Mouse (Mus musculus): ENCODE data around the gene Prkd1. TPM values are rescaled to one million over a fixed set of nuclear protein-coding genes. Genes with fewer than 3 reads are reported as not detected.

The Prkd1 gene
- polyA plus RNA-seq, 1 experiment from 2014 or later: 5.5 TPM

GRCm38 (mm10) chr12:50511486-50512225, 137.2 kb downstream of the Prkd1 start:
- WGBS: 50% methylated on average over 4 of the region's 4 CpGs
- Histone ChIP-seq H3K4me3 (no peak overlapping the region), H3K36me3 (no peaks in the 10 kb centered on the region), H3K9ac (no peak overlapping the region), H3K4me1 (no peaks in the 10 kb centered on the region), H3K9me3 (no peaks in the 10 kb centered on the region), H3K27me3 (no peaks in the 10 kb centered on the region), H3K4me2 (no peak overlapping the region), H3K27ac (no peak overlapping the region)
- ATAC-seq (ENCODE audit: borderline replicate concordance, extremely low read depth, low FRiP score, low TSS enrichment): no peak

DNA sequence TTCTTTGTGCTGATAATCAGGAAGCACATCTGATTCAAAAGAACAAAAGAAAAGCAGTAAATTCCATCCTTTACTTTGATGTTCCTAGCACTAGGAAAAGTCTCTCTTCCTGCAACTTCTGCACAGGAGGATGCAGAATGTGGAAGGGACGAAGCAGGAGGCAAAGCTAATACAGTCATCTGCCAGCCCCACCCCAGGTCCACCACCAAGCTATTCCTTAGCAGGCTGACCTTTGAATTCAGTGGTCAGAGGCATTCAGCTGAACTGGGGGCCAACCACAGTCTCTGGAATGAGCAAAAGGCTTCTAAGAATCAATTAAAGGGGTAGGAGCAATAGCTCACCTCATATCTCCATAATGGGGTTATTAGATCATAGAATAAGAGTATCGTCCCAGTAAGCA, 140.1 kb downstream of the Prkd1 start:
- Histone ChIP-seq H3K27me3 (no peaks in the 10 kb centered on the region), H3K9me3 (no peaks in the 10 kb centered on the region), H3K9ac (no peak overlapping the region), H3K27ac (no peak overlapping the region), H3K4me1 (no peaks in the 10 kb centered on the region), H3K4me3 (no peak overlapping the region), H3K36me3 (no peaks in the 10 kb centered on the region), H3K4me2 (no peak overlapping the region)
- no peak for ATAC-seq (ENCODE audit: borderline replicate concordance, extremely low read depth, low FRiP score, low TSS enrichment)
- 86% methylated on average over 2 of the region's 2 CpGs for WGBS

DNA sequence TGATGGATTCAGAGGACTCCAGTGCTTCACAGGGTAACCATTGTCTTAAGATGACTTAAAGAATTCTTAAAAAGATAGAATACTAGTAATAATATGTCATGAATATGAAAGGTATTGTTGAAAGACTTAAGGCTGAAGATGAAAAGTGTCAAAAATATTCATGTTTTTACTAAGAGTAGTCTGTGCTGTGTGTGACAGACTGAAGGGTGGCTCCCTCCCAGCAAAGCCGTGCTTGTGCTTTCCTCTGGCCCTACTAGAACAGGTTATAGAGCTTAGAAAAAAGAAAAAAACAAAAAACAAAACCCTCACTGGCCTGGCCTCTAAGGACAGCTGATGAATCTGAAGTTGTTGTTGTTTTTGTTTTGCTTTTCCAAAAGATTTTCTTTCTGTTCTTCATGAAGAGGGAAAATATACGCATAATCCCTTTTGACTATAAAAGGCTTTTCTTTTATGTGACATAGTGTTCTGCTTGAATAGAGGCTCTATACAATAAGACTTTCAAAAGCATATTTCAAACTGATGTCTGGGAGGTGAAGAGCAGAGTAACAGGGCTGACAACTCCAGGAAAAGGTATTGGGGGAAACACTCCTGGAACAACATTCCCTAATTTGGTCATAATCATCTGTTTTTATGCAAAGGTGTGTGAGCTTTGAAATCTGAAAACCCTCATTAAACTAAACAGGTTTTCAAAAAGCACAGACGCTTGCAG, 148.9 kb downstream of the Prkd1 start:
- no peak for ATAC-seq (ENCODE audit: borderline replicate concordance, extremely low read depth, low FRiP score, low TSS enrichment)
- H3K4me3 ChIP-seq: no peak overlapping the region
- H3K4me1 ChIP-seq: no peaks in the 10 kb centered on the region
- no peak overlapping the region for H3K9ac ChIP-seq
- no peak overlapping the region for H3K27ac ChIP-seq
- no peaks in the 10 kb centered on the region for H3K27me3 ChIP-seq
- H3K9me3 ChIP-seq: no peaks in the 10 kb centered on the region
- WGBS: 84% methylated on average over 3 of the region's 3 CpGs
- H3K4me2 ChIP-seq: no peak overlapping the region
- no peaks in the 10 kb centered on the region for H3K36me3 ChIP-seq

DNA sequence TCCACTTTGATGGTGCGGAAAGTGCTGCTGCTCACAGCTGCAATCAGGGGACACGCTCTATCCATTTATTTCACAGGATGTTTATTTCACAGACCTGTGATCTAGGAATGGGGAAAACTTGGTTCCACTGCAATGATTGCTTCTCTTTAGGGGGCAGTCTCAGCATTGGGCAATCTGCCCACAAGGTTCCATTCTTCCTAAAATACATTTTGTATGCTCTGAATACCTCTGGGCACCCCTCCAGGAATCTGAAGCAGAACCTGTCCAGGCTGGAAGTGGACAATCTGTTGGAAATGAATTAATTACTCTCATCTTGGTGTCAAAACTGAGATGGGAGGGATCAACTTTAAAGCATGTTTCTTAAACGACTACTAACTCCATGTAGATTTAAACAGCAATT, 152.9 kb downstream of the Prkd1 start:
- no peak overlapping the region for H3K4me2 ChIP-seq
- no peak overlapping the region for H3K9ac ChIP-seq
- H3K9me3 ChIP-seq: no peaks in the 10 kb centered on the region
- ATAC-seq (ENCODE audit: borderline replicate concordance, extremely low read depth, low FRiP score, low TSS enrichment): no peak
- no peaks in the 10 kb centered on the region for H3K36me3 ChIP-seq
- H3K27ac ChIP-seq: no peak overlapping the region
- H3K4me3 ChIP-seq: no peak overlapping the region
- no peaks in the 10 kb centered on the region for H3K4me1 ChIP-seq
- H3K27me3 ChIP-seq: no peaks in the 10 kb centered on the region
- 62% methylated on average over 3 of the region's 3 CpGs for WGBS

DNA sequence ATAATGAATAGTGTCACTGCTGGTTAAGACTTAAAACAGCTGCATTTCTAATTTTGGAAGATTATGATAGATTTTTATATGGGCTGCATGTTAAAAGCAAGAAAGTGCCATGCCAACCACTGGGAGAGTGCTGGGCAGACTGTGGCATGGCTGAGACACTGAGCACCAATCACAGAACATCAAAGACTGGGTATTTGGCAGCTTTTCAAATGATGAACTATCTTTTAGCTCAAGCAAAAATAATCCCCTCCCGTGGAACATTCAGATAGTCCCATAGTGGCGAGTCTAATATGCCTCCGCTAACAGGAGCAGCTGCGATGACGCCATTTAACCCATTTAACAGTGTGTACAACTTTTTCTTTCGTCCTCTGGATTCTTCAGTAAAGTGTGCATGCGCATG, 169.1 kb downstream of the Prkd1 start:
- H3K36me3 ChIP-seq: no peaks in the 10 kb centered on the region
- no peak for ATAC-seq (ENCODE audit: borderline replicate concordance, extremely low read depth, low FRiP score, low TSS enrichment)
- H3K4me1 ChIP-seq: no peaks in the 10 kb centered on the region
- no peak overlapping the region for H3K4me3 ChIP-seq
- H3K4me2 ChIP-seq: no peak overlapping the region
- no peak overlapping the region for H3K9ac ChIP-seq
- WGBS: 74% methylated on average over 7 of the region's 7 CpGs
- no peak overlapping the region for H3K27ac ChIP-seq
- H3K9me3 ChIP-seq: no peaks in the 10 kb centered on the region
- no peaks in the 10 kb centered on the region for H3K27me3 ChIP-seq

DNA sequence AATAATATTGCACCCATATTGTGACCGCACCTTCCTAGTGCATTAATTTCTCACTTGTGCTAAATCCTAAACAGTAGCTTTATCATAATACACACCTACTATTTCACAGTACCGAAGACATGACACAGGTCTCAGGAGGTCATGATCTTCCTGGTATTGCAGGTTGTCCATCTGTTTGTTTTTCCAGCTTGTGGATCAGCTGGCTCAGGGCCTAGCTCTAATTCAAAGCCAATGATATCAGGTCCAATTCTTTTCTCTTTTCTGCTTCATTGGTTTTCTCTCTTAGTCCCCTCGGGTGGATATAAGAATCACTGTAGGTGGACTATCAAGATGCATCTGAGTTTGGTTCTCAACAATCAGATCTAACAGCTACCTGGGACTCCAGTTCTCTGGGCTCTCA, 191.7 kb downstream of the Prkd1 start:
- H3K9ac ChIP-seq: no peak overlapping the region
- no peak overlapping the region for H3K4me3 ChIP-seq
- H3K4me1 ChIP-seq: no peaks in the 10 kb centered on the region
- H3K27me3 ChIP-seq: no peaks in the 10 kb centered on the region
- WGBS: 78% methylated on average over 3 of the region's 3 CpGs
- H3K36me3 ChIP-seq: no peaks in the 10 kb centered on the region
- no peak overlapping the region for H3K27ac ChIP-seq
- ATAC-seq (ENCODE audit: borderline replicate concordance, extremely low read depth, low FRiP score, low TSS enrichment): no peak
- no peak overlapping the region for H3K4me2 ChIP-seq
- no peaks in the 10 kb centered on the region for H3K9me3 ChIP-seq

DNA sequence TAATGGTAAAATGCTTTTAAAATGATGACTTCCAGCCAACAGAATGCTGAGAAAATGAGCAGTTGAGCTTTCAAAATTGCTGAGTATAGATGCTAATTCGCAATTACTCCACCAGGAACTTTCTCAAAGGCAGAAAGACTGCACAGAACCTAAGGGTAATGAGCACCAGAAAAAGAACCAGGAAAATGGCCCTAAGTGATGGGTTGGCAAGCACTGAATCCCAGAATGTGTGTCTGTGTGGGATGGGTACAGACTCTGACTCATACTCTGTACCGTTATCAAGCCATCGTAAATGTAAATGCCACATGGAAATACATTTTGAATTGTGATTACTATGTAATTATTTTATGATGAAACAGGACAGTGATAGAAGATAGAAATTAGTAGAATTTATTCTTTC, 197.1 kb downstream of the Prkd1 start:
- 81% methylated on average over 3 of the region's 3 CpGs for WGBS
- no peak for ATAC-seq (ENCODE audit: borderline replicate concordance, extremely low read depth, low FRiP score, low TSS enrichment)
- no peaks in the 10 kb centered on the region for H3K4me1 ChIP-seq
- no peak overlapping the region for H3K4me3 ChIP-seq
- H3K9me3 ChIP-seq: no peaks in the 10 kb centered on the region
- H3K9ac ChIP-seq: no peak overlapping the region
- H3K27me3 ChIP-seq: no peaks in the 10 kb centered on the region
- no peak overlapping the region for H3K4me2 ChIP-seq
- no peak overlapping the region for H3K27ac ChIP-seq
- H3K36me3 ChIP-seq: no peaks in the 10 kb centered on the region

DNA sequence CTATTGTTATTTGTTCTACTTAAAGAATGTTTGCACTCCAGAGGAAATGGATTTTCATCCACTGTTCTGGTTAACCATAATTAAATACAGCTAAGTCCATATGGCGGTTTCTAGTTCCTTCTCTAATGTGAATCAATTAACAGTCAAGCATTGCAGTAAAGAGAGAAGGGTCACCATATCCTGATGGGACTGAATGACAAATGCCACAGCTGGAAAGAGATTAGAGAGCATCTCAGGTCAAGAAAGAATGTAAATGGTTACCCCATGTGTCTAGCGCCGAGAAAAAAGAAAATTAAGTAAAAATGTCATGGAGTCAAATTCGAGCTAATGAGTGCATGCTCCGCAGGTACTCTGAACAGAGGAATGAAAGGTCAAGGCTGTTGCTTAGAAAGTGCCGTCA, 212.2 kb downstream of the Prkd1 start:
- Histone ChIP-seq H3K9ac (no peak overlapping the region), H3K27ac (no peak overlapping the region), H3K4me1 (no peaks in the 10 kb centered on the region), H3K4me2 (no peak overlapping the region), H3K9me3 (no peaks in the 10 kb centered on the region), H3K4me3 (no peak overlapping the region), H3K36me3 (no peaks in the 10 kb centered on the region), H3K27me3 (no peaks in the 10 kb centered on the region)
- ATAC-seq (ENCODE audit: borderline replicate concordance, extremely low read depth, low FRiP score, low TSS enrichment): no peak
- WGBS: 83% methylated on average over 6 of the region's 6 CpGs

DNA sequence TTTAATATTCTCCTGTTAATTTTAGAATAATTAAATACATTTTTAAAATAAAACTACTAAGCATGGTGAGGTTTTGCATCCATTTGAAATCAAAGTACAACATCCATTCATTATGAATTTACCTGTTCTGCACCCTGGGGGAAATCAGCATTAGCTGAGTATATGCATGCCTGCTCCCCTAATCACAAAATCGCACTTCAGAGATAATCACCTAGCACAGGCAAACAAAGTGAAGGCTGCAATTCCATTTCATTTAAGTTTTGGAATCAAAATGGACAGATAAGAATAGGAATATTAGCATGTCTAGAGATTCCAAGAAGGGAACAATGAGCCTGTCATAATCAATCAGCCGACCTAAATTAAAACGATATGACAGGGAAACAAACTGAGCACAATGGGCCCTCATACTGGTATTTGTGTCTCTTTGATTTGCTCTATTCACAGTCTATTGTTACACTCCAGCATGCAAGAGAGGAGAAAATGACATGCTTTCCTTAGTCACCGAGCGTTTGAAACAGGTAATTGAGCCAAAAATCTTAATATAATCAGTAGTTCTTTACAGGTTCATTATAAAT, 218.7 kb downstream of the Prkd1 start:
- Histone ChIP-seq H3K9me3 (no peaks in the 10 kb centered on the region), H3K4me2 (no peak overlapping the region), H3K4me3 (no peak overlapping the region), H3K36me3 (no peaks in the 10 kb centered on the region), H3K27me3 (no peaks in the 10 kb centered on the region), H3K27ac (no peak overlapping the region), H3K4me1 (no peaks in the 10 kb centered on the region), H3K9ac (no peak overlapping the region)
- no peak for ATAC-seq (ENCODE audit: borderline replicate concordance, extremely low read depth, low FRiP score, low TSS enrichment)
- 77% methylated on average over 5 of the region's 5 CpGs for WGBS

DNA sequence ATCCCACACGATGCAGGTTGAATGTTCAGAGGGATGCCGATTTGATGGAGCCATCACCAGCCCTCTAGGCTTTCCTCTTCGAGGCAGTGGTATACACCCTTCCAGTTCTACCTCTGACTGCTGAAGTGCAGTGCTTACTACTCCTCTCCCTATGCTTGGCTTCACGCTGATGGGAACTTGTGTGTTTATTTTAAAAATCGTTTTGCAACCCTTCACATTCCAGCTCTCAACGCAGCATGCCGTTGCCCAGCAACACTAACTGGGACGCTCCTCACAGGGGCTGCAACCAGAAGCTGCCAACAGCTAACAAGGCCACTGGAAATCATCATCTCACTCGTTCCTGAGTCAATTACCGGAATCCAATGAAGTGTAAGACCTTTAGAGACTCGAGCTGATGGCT, 296.5 kb downstream of the Prkd1 start:
- peak; percentile 77 for ATAC-seq (ENCODE audit: borderline replicate concordance, extremely low read depth, low FRiP score, low TSS enrichment)
- H3K9me3 ChIP-seq: no peaks in the 10 kb centered on the region
- no peaks in the 10 kb centered on the region for H3K27me3 ChIP-seq
- H3K9ac ChIP-seq: no peak overlapping the region
- H3K4me1 ChIP-seq: peaks cover 6% of the 10 kb centered on the region; the same call in 1 of the 2 replicates
- WGBS: 21% methylated on average over 11 of the region's 11 CpGs
- no peaks in the 10 kb centered on the region for H3K36me3 ChIP-seq
- no peak overlapping the region for H3K4me3 ChIP-seq
- 0 out of 2 replicates have a peak overlapping the region, but pooled peaks have one; percentile 1 for H3K4me2 ChIP-seq
- H3K27ac ChIP-seq: no peak overlapping the region

GRCm38 (mm10) chr12:50333182-50333581, 315.7 kb downstream of the Prkd1 start:
- Histone ChIP-seq H3K9me3 (no peaks in the 10 kb centered on the region), H3K9ac (no peak overlapping the region), H3K27me3 (no peaks in the 10 kb centered on the region), H3K36me3 (no peaks in the 10 kb centered on the region), H3K4me3 (no peak overlapping the region), H3K4me2 (no peak overlapping the region), H3K4me1 (no peaks in the 10 kb centered on the region), H3K27ac (no peak overlapping the region)
- WGBS: 70% methylated on average over 4 of the region's 4 CpGs
- no peak for ATAC-seq (ENCODE audit: borderline replicate concordance, extremely low read depth, low FRiP score, low TSS enrichment)

GRCm38 (mm10) chr12:50314634-50315033, 334.3 kb downstream of the Prkd1 start:
- no peak overlapping the region for H3K4me3 ChIP-seq
- H3K27me3 ChIP-seq: no peaks in the 10 kb centered on the region
- H3K9me3 ChIP-seq: no peaks in the 10 kb centered on the region
- no peak overlapping the region for H3K27ac ChIP-seq
- H3K9ac ChIP-seq: no peak overlapping the region
- H3K4me2 ChIP-seq: no peak overlapping the region
- no peak for ATAC-seq (ENCODE audit: borderline replicate concordance, extremely low read depth, low FRiP score, low TSS enrichment)
- no peaks in the 10 kb centered on the region for H3K36me3 ChIP-seq
- no peaks in the 10 kb centered on the region for H3K4me1 ChIP-seq
